Mouse (Mus musculus): ENCODE measurements around the gene Rnf114. TPM values are rescaled to one million over a fixed set of nuclear protein-coding genes. Genes with fewer than 3 reads are reported as not detected.

The Rnf114 gene
- polyA plus RNA-seq, 1 experiment from 2014 or later, result 145 TPM

GRCm38 (mm10) chr2:167474218-167474617 is 18.2 kb upstream of the Rnf114 start:
- DNase-seq (ENCODE audit: low spot score), result no peak

GRCm38 (mm10) chr2:167475596-167475995 is 16.8 kb upstream of the Rnf114 start:
- DNase-seq (ENCODE audit: low spot score), result no peak

- no peak for DNase-seq (ENCODE audit: low spot score)
Observed at GRCm38 (mm10) chr2:167476200-167476688, 16.2 kb upstream of the Rnf114 start.

- no peak for DNase-seq (ENCODE audit: low spot score)
Observed at GRCm38 (mm10) chr2:167476762-167477161, 15.7 kb upstream of the Rnf114 start.

- DNase-seq (ENCODE audit: low spot score), result no peak
Observed at GRCm38 (mm10) chr2:167478128-167478527, 14.3 kb upstream of the Rnf114 start.

- no peak for DNase-seq (ENCODE audit: low spot score)
Observed at GRCm38 (mm10) chr2:167479501-167479900, 12.9 kb upstream of the Rnf114 start.

GRCm38 (mm10) chr2:167482681-167483080 is 9.8 kb upstream of the Rnf114 start:
- DNase-seq (ENCODE audit: low spot score), result no peak

GRCm38 (mm10) chr2:167483081-167483826 is 9.2 kb upstream of the Rnf114 start:
- DNase-seq (ENCODE audit: low spot score), result no peak

- no peak for DNase-seq (ENCODE audit: low spot score)
Observed at GRCm38 (mm10) chr2:167483827-167484410, 8.5 kb upstream of the Rnf114 start.

- no peak for DNase-seq (ENCODE audit: low spot score)
Observed at GRCm38 (mm10) chr2:167484932-167485331, 7.5 kb upstream of the Rnf114 start.

- no peak for DNase-seq (ENCODE audit: low spot score)
Observed at GRCm38 (mm10) chr2:167485501-167486377, 6.7 kb upstream of the Rnf114 start.

GRCm38 (mm10) chr2:167486573-167486972 is 5.9 kb upstream of the Rnf114 start:
- no peak for DNase-seq (ENCODE audit: low spot score)

- DNase-seq (ENCODE audit: low spot score), result no peak
Observed at GRCm38 (mm10) chr2:167487551-167487950, 4.9 kb upstream of the Rnf114 start.

GRCm38 (mm10) chr2:167487994-167488393 is 4.5 kb upstream of the Rnf114 start:
- DNase-seq (ENCODE audit: low spot score), result no peak

GRCm38 (mm10) chr2:167490813-167491525 is 1.5 kb upstream of the Rnf114 start:
- DNase-seq (ENCODE audit: low spot score), result no peak

GRCm38 (mm10) chr2:167492713-167493636 is 530 bp downstream of the Rnf114 start, which contains the start of gene Spata2:
TSS of gene Spata2 (minus strand) at chr2:167492887.
- peak; percentile 92 for DNase-seq (ENCODE audit: low spot score)

- DNase-seq (ENCODE audit: low spot score), result no peak
Observed at GRCm38 (mm10) chr2:167496437-167496836, 4.0 kb downstream of the Rnf114 start.

- peak; percentile 70 for DNase-seq (ENCODE audit: low spot score)
Observed at GRCm38 (mm10) chr2:167497272-167497671, 4.8 kb downstream of the Rnf114 start.

- no peak for DNase-seq (ENCODE audit: low spot score)
Observed at GRCm38 (mm10) chr2:167502554-167503252, 10.3 kb downstream of the Rnf114 start.

All from thymus, postnatal 0 days (tissue).